Mouse (Mus musculus) frontal cortex, postnatal 36 days (tissue): ENCODE data around the gene Socs4.
"Not testable (repeated sequence)": the region's sequence is repeated elsewhere in the genome, so short reads cannot be mapped to it uniquely, and the experiment has no call there.

Source experiments
- DNase-seq, 2 experiments: peaks; one replicate each; pipeline ENCODE4 v3.0.0; 2022; ENCODE audit warnings: low spot score in 2 of 2

Gene Socs4

GRCm38 (mm10) chr14:47287021-47287420, 10.3 kb downstream of the Socs4 start:
- DNase-seq = no peak

DNA sequence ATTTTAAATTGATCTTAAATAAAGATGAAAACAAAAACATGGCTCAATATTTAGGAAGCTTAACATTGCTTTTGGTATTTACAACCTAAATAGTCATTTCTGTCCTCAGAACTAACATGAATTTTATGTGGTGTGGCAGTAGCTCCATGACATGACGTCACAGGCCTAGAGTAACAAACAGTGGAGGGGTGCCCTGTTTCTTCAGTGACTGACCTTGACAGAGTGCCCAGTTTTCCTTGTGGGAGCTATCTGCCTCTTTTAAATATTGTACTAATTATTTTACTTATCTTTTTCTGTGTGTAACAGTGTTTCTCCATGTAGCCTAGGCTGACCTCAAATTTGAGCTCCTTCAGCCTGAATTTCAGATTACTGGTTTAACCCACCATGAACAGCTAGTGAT, 15.0 kb downstream of the Socs4 start:
- DNase-seq = no peak

GRCm38 (mm10) chr14:47294136-47294535, 17.4 kb downstream of the Socs4 start:
- no peak for DNase-seq

DNA sequence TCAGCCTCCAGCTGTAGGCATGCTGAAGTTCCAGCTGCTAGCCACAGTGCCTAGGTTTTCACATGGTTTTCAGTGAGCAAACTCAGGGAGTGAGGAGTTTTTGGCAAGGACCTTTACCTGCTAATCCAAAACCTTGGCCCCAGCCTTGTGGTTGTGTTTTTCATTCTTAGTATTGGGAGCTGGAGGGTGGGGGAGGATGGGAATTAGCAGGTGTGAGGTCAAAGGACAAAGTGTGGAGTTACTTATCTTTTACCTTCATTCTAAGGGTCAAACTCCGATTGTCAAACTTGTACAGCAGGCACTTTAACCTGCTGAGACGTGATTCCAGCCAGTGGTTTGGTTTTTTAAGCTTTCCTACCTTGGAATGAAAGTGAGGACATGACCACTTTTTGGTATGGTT, 19.5 kb downstream of the Socs4 start:
- no peak for DNase-seq

DNA sequence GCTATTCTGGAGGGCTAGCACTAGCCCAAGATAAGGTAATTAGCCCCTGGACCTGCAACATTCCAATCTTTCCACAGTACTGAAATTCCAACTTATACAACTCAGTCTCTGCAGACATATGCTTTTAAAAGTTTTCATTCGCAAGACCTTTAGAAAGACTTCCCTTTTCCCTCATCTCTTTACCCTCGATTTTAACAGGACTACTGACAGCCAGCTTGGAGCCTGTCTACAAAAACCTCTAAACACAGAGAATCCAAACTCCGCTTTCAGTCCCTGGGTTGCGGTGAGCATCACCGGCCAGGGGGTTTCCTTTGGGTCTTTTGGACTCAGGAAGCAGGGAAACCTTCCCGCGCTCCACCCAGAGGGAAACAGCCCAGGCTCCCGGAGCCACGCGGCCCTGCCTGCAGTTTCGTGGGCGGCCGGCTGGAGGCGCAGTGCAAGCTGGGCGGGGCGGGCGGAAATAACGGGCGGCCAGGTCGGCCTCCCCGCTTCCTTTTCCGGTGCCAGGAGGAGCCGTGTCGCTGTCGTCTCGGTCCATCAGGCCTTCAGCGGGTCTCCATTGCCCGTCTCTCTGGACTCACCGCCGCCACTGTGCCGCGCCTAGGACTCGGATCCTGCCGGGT, 21.2 kb downstream of the Socs4 start, which contains the start of gene Mapk1ip1l:
Gene Mapk1ip1l, plus strand, starts transcription at position 482 of the 623 bp plus-strand sequence.
- peak; percentile 89 to 90 for DNase-seq

- no peak for DNase-seq
These were observed 21.7 kb downstream of the Socs4 start for GRCm38 (mm10) chr14:47298408-47298792.

DNA sequence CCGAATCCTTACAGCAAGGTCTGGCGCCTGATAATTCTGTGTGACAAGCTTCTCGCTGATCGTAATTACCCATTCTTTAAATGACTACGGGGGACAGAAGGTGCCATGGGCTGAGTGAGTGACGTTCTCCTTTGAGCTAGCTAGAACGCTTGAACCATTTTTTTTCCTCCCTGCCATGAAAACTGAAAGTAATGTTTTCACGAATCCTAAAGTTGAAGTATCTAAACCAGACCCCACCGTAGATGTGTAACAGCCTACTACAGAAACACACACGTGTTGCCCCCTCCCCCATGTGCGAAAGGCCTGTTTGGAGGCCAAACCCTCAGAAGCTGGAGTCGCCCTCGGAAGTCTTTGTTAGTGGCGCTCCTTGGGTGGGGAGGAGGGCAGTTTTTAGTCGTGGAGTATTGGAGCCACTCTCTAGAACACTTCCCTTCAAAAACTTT, 22.1 kb downstream of the Socs4 start:
- DNase-seq = peak; percentile 9 to 20

DNA sequence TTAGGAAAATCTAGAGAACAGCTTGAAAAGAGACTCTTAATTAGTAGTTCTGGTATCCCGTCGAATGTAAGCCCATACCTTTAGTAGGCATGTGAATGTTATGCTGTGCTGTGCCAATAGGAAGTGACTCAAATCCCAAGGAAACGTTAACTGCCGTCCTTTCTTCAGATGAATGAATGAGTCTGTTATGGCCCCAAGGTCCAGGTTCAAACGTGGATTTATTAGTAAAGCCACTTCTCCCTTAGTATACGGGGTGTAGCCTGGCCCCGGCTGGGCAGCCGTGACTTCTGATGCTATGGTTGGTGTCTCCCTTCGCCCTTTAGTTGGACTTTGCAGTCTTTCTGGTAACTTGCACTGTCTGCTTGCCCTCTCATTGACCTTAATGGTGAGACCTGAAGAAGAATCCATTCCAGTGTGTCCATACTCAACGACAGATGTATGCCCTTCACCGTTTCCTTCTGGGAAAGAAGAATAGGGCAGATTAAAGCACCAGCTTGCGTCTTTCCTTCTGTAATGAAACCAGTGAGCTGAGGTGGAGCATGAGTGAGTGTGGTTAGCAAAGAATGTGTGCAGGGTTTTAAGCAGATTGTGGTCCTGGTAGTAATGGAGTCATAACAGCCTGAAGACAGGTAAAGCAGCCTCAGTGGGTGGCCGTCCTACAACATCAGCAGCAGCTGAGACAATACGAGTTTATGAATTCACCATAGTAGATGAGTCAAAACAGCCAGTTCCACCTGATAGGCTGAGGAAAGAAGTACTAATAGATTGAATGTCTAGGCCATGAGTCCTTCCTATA, 26.4 kb downstream of the Socs4 start:
- no peak for DNase-seq

GRCm38 (mm10) chr14:47304814-47305405, 28.2 kb downstream of the Socs4 start:
- no peak for DNase-seq

DNA sequence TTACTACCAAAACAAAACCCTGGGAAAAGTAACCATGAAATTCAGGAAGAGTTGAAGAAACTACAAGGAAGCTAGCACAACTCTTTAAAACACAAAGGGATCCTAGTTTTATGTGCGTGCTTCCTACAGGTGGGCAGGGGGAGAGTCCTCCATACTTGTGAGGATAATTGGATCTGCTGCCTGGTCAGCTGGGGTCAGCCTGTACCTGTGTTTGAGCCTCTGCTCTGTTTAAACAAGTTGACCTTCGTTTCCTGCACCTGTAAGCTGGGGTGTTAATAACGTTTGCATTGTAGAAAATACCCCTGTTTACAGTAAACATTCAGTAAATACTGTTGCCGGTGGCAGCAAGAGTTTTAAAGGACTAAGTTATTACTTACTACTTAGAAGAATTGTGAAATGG, 29.2 kb downstream of the Socs4 start:
- DNase-seq = no peak

DNA sequence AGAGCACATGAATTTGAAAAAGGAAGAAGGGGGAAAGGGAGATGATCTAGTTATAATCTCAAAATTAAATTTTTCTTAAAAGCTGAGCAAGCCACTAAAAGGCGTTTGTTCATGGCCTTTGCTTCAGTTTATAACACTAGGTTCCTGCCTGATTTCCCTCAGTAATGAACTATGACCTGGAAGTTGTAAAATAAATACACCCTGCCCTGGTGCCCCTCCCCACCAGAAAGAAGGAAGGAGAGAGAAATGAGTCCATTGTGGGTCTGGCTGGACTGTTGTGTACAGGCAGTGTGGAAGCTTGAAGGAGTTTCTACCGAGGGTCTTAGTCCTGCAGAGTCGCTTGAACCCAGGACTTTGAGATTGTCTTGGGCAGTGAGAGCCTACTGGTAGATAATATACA, 30.9 kb downstream of the Socs4 start:
- DNase-seq = no peak

- no peak for DNase-seq
These were observed 32.3 kb downstream of the Socs4 start for GRCm38 (mm10) chr14:47309061-47309460.

DNA sequence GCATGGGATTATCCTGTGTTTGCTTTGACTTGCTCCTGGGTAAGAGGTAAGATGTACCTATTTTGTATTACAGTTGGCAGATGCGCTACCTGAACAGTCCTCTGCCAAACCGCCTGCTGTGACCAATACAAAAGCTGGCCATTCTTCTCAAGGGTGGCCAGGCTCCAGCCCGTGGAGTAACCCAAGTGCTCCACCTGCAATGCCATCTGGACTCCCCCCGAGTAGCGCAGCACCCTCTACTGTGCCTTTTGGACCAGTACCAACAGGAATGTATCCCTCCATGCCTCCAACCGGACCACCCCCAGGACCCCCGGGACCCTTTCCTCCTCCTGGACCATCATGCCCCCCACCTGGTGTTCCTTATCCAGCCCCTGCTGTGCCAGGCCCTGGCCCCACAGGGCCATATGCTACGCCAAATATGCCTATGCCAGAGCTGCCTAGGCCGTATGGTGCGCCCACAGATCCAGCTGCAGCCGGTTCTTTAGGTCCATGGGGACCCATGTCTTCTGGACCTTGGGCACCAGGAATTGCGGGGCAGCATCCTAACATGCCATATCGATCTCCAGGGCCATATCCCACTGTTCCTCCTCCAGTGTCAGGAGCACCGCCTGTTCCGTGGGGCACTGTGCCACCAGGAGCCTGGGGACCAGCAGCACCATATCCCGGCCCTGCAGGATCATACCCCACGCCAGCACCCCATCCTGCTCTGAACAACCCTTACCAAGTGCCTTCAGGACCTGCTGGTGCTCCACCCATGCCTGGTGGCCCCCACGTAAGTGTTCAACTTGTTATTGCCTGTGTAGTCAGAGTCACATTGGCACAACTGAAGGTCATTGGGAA, 33.8 kb downstream of the Socs4 start:
- DNase-seq = no peak

DNA sequence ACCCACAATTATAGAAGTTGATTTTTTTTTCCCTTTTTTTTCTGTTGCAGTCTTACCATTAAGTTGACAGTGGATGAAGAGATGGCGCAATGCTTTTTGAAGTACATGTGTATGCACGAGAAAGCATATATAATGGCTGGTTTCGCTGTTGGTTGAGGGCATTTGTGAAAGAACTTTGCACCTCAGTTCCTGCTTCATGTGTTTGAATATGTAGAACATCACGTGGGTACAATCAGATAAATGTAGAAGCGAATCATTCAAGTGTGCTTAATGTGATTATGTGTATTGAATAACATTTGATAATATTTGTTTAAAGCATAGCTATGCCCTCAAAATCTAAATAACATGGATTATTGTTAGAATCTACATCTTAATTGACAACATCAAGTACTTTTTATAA, 42.6 kb downstream of the Socs4 start:
- no peak for DNase-seq

GRCm38 (mm10) chr14:47321581-47321980, 44.9 kb downstream of the Socs4 start:
- DNase-seq = not testable (repeated sequence)

- DNase-seq = peak in 1 of 2 experiments; percentile 28
These were observed 49.4 kb downstream of the Socs4 start for GRCm38 (mm10) chr14:47325965-47326761.

DNA sequence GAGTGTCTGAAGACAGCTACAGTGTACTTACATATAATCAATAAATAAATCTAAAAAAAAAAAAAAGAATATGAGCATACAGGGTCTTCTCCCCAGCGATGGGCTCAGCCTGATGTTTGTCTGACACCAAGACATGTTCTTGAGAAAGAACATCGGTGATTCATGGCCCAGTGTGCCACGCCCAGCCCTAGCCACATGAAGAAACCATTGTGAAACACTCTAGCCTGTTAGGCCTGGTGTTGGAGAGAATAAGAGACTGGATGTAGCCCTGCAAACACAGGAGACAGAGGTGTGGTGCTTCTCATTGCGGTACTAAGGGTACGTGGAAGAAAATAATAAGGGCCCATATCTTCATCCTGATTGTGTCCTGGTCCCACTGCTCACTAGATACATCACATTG, 50.6 kb downstream of the Socs4 start:
- DNase-seq = no peak

GRCm38 (mm10) chr14:47331920-47332319, 55.2 kb downstream of the Socs4 start:
- DNase-seq = no peak

GRCm38 (mm10) chr14:47334819-47335218, 58.1 kb downstream of the Socs4 start:
- peak; percentile 65 to 81 for DNase-seq

DNA sequence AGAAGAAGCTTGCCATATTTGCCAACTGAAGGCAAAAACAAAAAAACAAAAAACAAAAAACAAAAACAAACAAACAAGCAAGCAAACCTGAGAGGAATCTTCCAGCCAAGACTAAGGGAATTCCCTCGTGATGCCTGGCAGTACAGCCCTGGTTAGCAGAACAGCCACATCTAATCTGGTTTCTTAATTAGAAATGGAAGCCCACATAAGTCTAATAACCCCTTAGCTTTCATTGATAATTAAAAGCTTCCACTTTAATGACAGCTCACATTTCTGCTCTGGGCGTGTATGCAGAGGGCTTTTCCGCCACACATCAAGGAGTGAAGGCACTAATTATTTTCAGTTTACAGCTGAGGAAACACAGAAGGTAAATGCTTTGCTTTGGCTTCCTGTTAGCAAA, 58.6 kb downstream of the Socs4 start:
- DNase-seq = no peak
